Mouse (Mus musculus): ENCODE data around the gene Olfr518.

Olfr518 gene

DNA sequence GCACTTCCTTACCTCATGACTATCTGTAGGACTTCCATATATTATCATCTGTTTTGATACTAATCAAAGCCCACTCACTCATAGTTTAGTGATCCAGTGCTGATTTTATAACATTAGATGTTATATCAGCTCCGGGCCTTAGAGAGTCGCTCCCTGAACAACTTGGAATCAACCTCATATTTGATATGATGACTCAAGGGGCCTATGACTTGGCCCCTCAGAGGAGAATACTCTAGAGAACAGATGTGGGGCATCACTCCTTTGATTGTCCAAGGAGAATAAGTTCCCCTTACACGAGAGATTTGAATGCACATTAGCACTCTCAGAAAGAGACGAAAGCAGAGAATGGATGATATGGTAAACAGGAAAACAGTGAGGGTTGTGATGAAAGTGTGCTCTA lies at the start of gene Olfr518:
Gene Olfr518, minus strand, starts transcription at position 101 of the 400 bp plus-strand sequence.
- in situ Hi-C loops (cut with MboI, MseI), result no loop called here

DNA sequence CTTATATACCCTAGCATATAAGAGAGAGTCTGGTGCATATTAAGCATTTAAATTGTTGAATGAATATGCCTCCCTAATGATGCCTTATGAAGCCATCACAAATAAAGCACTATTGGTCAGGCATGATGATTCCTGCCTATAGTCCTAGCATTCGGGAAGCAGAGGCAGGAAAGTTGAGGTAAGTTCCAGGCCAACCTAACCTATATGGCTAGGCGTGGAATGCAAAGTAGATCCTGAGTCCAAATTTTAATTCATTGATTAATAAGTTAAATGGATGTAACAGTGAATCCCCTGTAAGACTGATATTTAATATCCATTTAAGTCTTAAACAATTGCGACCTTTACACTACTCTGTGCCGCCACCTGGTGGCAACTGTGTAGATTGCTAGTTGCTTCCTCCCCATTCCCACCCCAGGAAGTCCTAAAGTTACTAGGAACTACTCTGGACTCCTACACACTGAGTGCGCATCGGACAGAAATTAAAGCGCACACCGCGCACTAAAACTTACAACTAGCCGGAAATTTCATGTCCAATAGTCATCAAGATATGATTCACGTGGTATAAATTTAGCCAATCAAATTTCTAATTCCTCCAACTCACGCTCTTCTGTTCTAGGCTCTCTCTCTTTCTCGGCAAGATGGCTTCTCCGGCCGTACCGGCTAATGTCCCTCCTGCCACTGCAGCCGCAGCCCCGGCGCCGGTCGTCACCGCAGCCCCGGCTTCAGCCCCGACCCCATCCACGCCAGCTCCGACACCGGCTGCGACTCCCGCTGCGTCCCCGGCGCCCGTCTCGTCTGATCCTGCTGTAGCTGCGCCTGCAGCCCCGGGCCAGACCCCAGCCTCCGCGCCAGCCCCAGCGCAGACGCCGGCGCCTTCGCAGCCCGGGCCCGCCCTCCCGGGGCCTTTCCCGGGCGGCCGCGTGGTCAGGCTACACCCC lies 49.3 kb upstream of the Olfr518 start, which contains the start of gene Eif3f:
Gene Eif3f, plus strand, starts transcription at position 624 of the 938 bp plus-strand sequence.
- in situ Hi-C loops (cut with MboI, MseI), result no loop called here

DNA sequence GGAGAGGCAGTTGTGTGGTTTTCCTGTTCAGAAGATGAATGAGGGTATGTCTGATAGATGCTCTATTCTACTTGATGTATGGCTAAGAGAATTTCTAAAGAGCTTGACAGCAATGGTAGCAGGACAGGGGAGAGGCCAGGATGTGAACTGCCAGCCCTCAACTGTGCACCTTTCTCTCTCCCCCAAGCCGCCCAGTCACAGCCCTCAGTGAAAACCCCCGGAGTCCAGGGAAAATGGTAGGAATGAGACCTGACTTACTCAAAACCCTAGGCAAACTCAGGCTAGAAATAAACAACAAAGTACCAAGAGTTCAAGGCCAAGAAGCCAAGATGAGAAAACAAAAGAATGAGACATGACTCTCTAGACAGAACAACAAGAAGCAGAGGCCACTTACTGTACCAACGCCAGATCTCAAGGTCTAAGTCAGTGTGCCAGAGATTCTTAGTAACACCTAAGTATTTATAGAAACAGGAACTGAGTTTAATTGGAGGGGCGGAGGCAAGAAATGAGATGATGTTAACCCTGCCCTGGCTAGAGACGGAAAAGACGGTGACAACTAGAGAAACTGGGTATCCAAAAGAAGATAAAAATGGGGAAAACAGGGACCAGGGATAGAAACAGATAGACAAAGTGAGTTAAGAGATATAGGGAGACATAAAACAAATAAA lies 45.1 kb upstream of the Olfr518 start, which contains the start of gene Nlrp10:
Gene Nlrp10, minus strand, starts transcription at position 453 of the 668 bp plus-strand sequence.
- in situ Hi-C loops (cut with MboI, MseI), result no loop called here

GRCm38 (mm10) chr7:108928280-108929188 lies 43.7 kb upstream of the Olfr518 start:
- in situ Hi-C loops (cut with MboI, MseI), result no loop called here

- in situ Hi-C loops (cut with MboI, MseI), result no loop called here
Observed at GRCm38 (mm10) chr7:108927043-108927442, 42.2 kb upstream of the Olfr518 start.

DNA sequence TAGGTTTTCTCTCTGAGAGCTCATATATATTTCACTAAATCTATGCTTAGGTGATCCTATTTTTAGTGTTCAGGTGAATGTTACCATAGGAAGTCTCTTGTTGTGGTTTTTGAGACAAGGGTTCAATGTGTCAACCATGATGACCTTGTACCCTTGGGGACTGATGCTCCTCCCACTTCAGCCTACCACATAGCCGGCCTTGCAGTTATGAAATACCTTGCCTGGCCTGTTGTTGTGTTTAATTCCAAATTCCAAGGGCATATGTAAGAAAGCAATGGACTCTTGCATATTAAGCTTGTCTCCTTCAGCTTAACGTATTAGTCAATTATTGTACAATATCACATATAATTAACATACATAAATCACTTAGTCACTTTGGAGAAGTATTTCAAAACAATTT lies 19.2 kb upstream of the Olfr518 start:
- in situ Hi-C loops (cut with MboI, MseI), result no loop called here

- in situ Hi-C loops (cut with MboI, MseI), result no loop called here
Observed at GRCm38 (mm10) chr7:108894320-108894719, 9.5 kb upstream of the Olfr518 start, which contains the start of gene Olfr519. Gene Olfr519 (minus strand): TSS chr7:108894420.

DNA sequence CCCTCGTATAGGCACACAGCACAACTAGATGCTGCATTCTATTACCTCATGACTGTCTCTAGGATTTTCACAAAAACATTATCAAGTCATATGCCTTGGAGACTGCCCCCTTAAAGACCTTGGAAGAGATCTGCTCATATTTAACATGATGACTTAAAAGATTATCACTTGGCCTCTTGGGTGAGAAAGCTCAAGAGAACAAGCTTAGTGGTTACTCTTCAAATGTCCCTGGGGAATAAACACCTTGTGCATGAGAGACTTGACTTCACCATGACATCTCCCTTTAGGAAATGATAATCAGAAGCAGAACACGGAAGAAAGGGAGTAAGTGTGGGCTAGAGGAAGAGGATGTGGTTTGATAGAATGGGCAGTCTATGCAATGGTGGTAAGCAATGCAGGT lies 12.5 kb downstream of the Olfr518 start, which contains the start of gene Olfr517:
Gene Olfr517, minus strand, starts transcription at position 101 of the 400 bp plus-strand sequence.
- in situ Hi-C loops (cut with MboI, MseI), result no loop called here

GRCm38 (mm10) chr7:108850429-108850828 lies 34.4 kb downstream of the Olfr518 start, which contains the start of gene Olfr516:
Gene Olfr516 (minus strand): TSS chr7:108850529.
- in situ Hi-C loops (cut with MboI, MseI), result no loop called here
